Mouse (Mus musculus): ENCODE data around the gene Mymx. TPM values are rescaled to one million over a fixed set of nuclear protein-coding genes. Genes with fewer than 3 reads are reported as not detected.

Mymx gene
- total and polyA plus RNA-seq, 2 experiments from 2014 or later = not detected

- DNase-seq (ENCODE audit: low spot score) (no peak), ATAC-seq (no peak)
- WGBS = 80% methylated on average over 8 of the region's 8 CpGs
- no peak overlapping the region for H3K9ac ChIP-seq (replicated peaks; ENCODE audit: low read length)
- no peak overlapping the region for H3K27ac ChIP-seq
- no peaks in the 10 kb centered on the region for H3K9me3 ChIP-seq (ENCODE audit: low read length)
- H3K27me3 ChIP-seq (ENCODE audit: insufficient read depth, low read length) = no peaks in the 10 kb centered on the region
- no peaks in the 10 kb centered on the region for H3K4me1 ChIP-seq (ENCODE audit: insufficient read depth, low read length)
- no peaks in the 10 kb centered on the region for H3K36me3 ChIP-seq (ENCODE audit: insufficient read depth, low read length)
- TF ChIP-seq CTCF (IDR thresholded peaks at IDR 0.05; ENCODE audit: low read depth) = no peak
- no peak overlapping the region for H3K4me2 ChIP-seq (ENCODE audit: low read depth, low read length)
- no peak overlapping the region for H3K4me3 ChIP-seq (ENCODE audit: low read length)
Observed at GRCm38 (mm10) chr17:45612008-45612407, 10.1 kb upstream of the Mymx start.

- Histone ChIP-seq H3K9me3 (ENCODE audit: low read length) (no peaks in the 10 kb centered on the region), H3K4me2 (ENCODE audit: low read depth, low read length) (no peak overlapping the region), H3K27ac (no peak overlapping the region), H3K4me3 (ENCODE audit: low read length) (no peak overlapping the region), H3K36me3 (ENCODE audit: insufficient read depth, low read length) (no peaks in the 10 kb centered on the region), H3K9ac (replicated peaks; ENCODE audit: low read length) (no peak overlapping the region), H3K4me1 (ENCODE audit: insufficient read depth, low read length) (no peaks in the 10 kb centered on the region), H3K27me3 (ENCODE audit: insufficient read depth, low read length) (no peaks in the 10 kb centered on the region)
- ATAC-seq = no peak
- no peak for TF ChIP-seq CTCF (IDR thresholded peaks at IDR 0.05; ENCODE audit: low read depth)
- DNase-seq (ENCODE audit: low spot score) = no peak
- WGBS = 25% methylated on average over 5 of the region's 5 CpGs
Observed at GRCm38 (mm10) chr17:45610144-45610866, 8.4 kb upstream of the Mymx start.

GRCm38 (mm10) chr17:45608396-45608795 is 6.5 kb upstream of the Mymx start:
- Histone ChIP-seq H3K27ac (no peak overlapping the region), H3K4me2 (ENCODE audit: low read depth, low read length) (no peak overlapping the region), H3K9me3 (ENCODE audit: low read length) (no peaks in the 10 kb centered on the region), H3K27me3 (ENCODE audit: insufficient read depth, low read length) (no peaks in the 10 kb centered on the region), H3K4me3 (ENCODE audit: low read length) (no peak overlapping the region), H3K9ac (replicated peaks; ENCODE audit: low read length) (no peak overlapping the region), H3K36me3 (ENCODE audit: insufficient read depth, low read length) (no peaks in the 10 kb centered on the region), H3K4me1 (ENCODE audit: insufficient read depth, low read length) (no peaks in the 10 kb centered on the region)
- TF ChIP-seq CTCF (IDR thresholded peaks at IDR 0.05; ENCODE audit: low read depth) = no peak
- 92% methylated on average over 4 of the region's 4 CpGs for WGBS
- DNase-seq (ENCODE audit: low spot score) = no peak
- ATAC-seq = no peak

- WGBS = 78% methylated on average over 15 of the region's 15 CpGs
- no peaks in the 10 kb centered on the region for H3K4me1 ChIP-seq (ENCODE audit: insufficient read depth, low read length)
- no peak overlapping the region for H3K9ac ChIP-seq (replicated peaks; ENCODE audit: low read length)
- no peak overlapping the region for H3K4me3 ChIP-seq (ENCODE audit: low read length)
- DNase-seq (ENCODE audit: low spot score) (no peak), ATAC-seq (no peak)
- no peak overlapping the region for H3K27ac ChIP-seq
- H3K27me3 ChIP-seq (ENCODE audit: insufficient read depth, low read length) = no peaks in the 10 kb centered on the region
- TF ChIP-seq CTCF (IDR thresholded peaks at IDR 0.05; ENCODE audit: low read depth) = no peak
- H3K9me3 ChIP-seq (ENCODE audit: low read length) = no peaks in the 10 kb centered on the region
- no peak overlapping the region for H3K4me2 ChIP-seq (ENCODE audit: low read depth, low read length)
- no peaks in the 10 kb centered on the region for H3K36me3 ChIP-seq (ENCODE audit: insufficient read depth, low read length)
Observed at GRCm38 (mm10) chr17:45606992-45607879, 5.3 kb upstream of the Mymx start.

GRCm38 (mm10) chr17:45602984-45603383 is 1.1 kb upstream of the Mymx start:
- Histone ChIP-seq H3K27me3 (ENCODE audit: insufficient read depth, low read length) (no peaks in the 10 kb centered on the region), H3K4me2 (ENCODE audit: low read depth, low read length) (no peak overlapping the region), H3K4me3 (ENCODE audit: low read length) (no peak overlapping the region), H3K9me3 (ENCODE audit: low read length) (no peaks in the 10 kb centered on the region), H3K9ac (replicated peaks; ENCODE audit: low read length) (no peak overlapping the region), H3K36me3 (ENCODE audit: insufficient read depth, low read length) (no peaks in the 10 kb centered on the region), H3K27ac (no peak overlapping the region), H3K4me1 (ENCODE audit: insufficient read depth, low read length) (peaks cover 6% of the 10 kb centered on the region; the same call in 1 of the 2 replicates)
- DNase-seq (ENCODE audit: low spot score) = no peak
- no peak for TF ChIP-seq CTCF (IDR thresholded peaks at IDR 0.05; ENCODE audit: low read depth)
- WGBS = 79% methylated on average over 3 of the region's 3 CpGs
- no peak for ATAC-seq

GRCm38 (mm10) chr17:45601325-45601724 is 577 bp downstream of the Mymx start:
- 0 out of 2 replicates have a peak overlapping the region, but pooled peaks have one; percentile 1 for H3K4me3 ChIP-seq (ENCODE audit: low read length)
- peaks cover 8% of the 10 kb centered on the region; the same call in 1 of the 2 replicates for H3K4me1 ChIP-seq (ENCODE audit: insufficient read depth, low read length)
- H3K36me3 ChIP-seq (ENCODE audit: insufficient read depth, low read length) = no peaks in the 10 kb centered on the region
- 18% methylated on average over 22 of the region's 22 CpGs for WGBS
- no peaks in the 10 kb centered on the region for H3K27me3 ChIP-seq (ENCODE audit: insufficient read depth, low read length)
- no peak for TF ChIP-seq CTCF (IDR thresholded peaks at IDR 0.05; ENCODE audit: low read depth)
- H3K9ac ChIP-seq (replicated peaks; ENCODE audit: low read length) = no peak overlapping the region
- H3K9me3 ChIP-seq (ENCODE audit: low read length) = no peaks in the 10 kb centered on the region
- no peak overlapping the region for H3K4me2 ChIP-seq (ENCODE audit: low read depth, low read length)
- no peak overlapping the region for H3K27ac ChIP-seq
- DNase-seq (ENCODE audit: low spot score) (no peak), ATAC-seq (no peak)
